ENCODE assay signal across 9 mouse cellular contexts in genomic region chr12:103443524-103443923, GRCm38 (mm10). TPM values are rescaled to one million over a fixed set of nuclear protein-coding genes. Genes with fewer than 3 reads are reported as not detected.
DNase-seq lines count a peak whose midpoint lies in the region; ATAC-seq and TF ChIP-seq lines count a peak whose summit lies in the region.
"Had no signal": no experiment of that assay in that cellular context is flagged by ENCODE, and none has a peak within 500 bp of the region (broad histone marks: within the 10 kb centered on the region; RNA-seq: fewer than 3 reads in every experiment).

Gene Ifi27l2a (minus strand): TSS chr12:103443680.

- H3K27ac ChIP-seq in heart, embryonic 11.5 days (ENCODE audit: low read depth, low read length) = no peak within 1 kb of the TSS
- H3K27ac ChIP-seq in CH12.LX (ENCODE audit: insufficient read depth, low read depth) = no peak within 1 kb of the TSS
- H3K27ac ChIP-seq in midbrain, embryonic 13.5 days = no peak within 1 kb of the TSS
- H3K27ac ChIP-seq: forebrain, embryonic 13.5 days had no signal

- no peak within 1 kb of the TSS for H3K4me3 ChIP-seq in heart, embryonic 11.5 days (ENCODE audit: low read depth, low read length)
- peak within 1 kb of the TSS; percentile 43 to 58 (median 57) for H3K4me3 ChIP-seq in CH12.LX (replicated peaks in 1 of 3; ENCODE audit: low read depth in 2 of 3, low read length in 2 of 3, poor library complexity in 1 of 3)
- no peak within 1 kb of the TSS for H3K4me3 ChIP-seq in midbrain, embryonic 13.5 days (replicated peaks)
- H3K4me3 ChIP-seq: forebrain, embryonic 13.5 days had no signal

- H3K79me2 ChIP-seq in CH12.LX (replicated peaks; ENCODE audit: control insufficient read depth, extremely low read depth, insufficient read depth, poor library complexity, severe bottlenecking) = no peaks in the 10 kb centered on the region

- in situ Hi-C loops in CH12.LX (cut with MboI; ENCODE audit: low pct_ligation_motif_present, low pct_unique_long_range_greater_than_20kb, low sequenced_read_pairs) = no loop called here

- no peaks in the 10 kb centered on the region for H3K36me3 ChIP-seq in heart, embryonic 11.5 days (ENCODE audit: control insufficient read depth, insufficient read depth, low read length)
- peaks cover 21 to 40% of the 10 kb centered on the region in 2 experiments for H3K36me3 ChIP-seq in CH12.LX (replicated peaks in 1 of 2; ENCODE audit: control insufficient read depth in 1 of 2, insufficient read depth in 1 of 2, low read length in 1 of 2)
- H3K36me3 ChIP-seq in midbrain, embryonic 13.5 days = no peaks in the 10 kb centered on the region

- TF ChIP-seq POLR2A in CH12.LX (IDR thresholded peaks at IDR 0.05; ENCODE audit: low read depth, low read length) = peak; percentile 64

- no peaks in the 10 kb centered on the region for H3K27me3 ChIP-seq in heart, embryonic 11.5 days (ENCODE audit: control insufficient read depth, insufficient read depth, low read length)
- H3K27me3 ChIP-seq in CH12.LX (replicated peaks) = no peaks in the 10 kb centered on the region
- H3K27me3 ChIP-seq in midbrain, embryonic 13.5 days = no peaks in the 10 kb centered on the region
- H3K27me3 ChIP-seq: forebrain, embryonic 13.5 days had no signal

- WGBS in heart, embryonic 11.5 days (ENCODE audit: insufficient replicate concordance) = 49% methylated on average over 3 of the region's 3 CpGs
- WGBS in midbrain, embryonic 13.5 days = 56% methylated on average over 3 of the region's 3 CpGs

- TF ChIP-seq EP300 in CH12.LX (IDR thresholded peaks at IDR 0.05; ENCODE audit: low read length) = no peak

- no peaks in the 10 kb centered on the region for H3K9me3 ChIP-seq in heart, embryonic 11.5 days (replicated peaks; ENCODE audit: control insufficient read depth, low read length)
- no peaks in the 10 kb centered on the region for H3K9me3 ChIP-seq in CH12.LX (replicated peaks; ENCODE audit: low read length)
- H3K9me3 ChIP-seq in midbrain, embryonic 13.5 days = no peaks in the 10 kb centered on the region
- H3K9me3 ChIP-seq: forebrain, embryonic 13.5 days had no signal

- H3K4me1 ChIP-seq in heart, embryonic 11.5 days (ENCODE audit: control insufficient read depth, insufficient read depth, low read length) = no peaks in the 10 kb centered on the region
- H3K4me1 ChIP-seq in CH12.LX (ENCODE audit: control insufficient read depth in 1 of 2, insufficient read depth in 2 of 2) = peaks cover 17 to 52% of the 10 kb centered on the region in 2 experiments
- H3K4me1 ChIP-seq in midbrain, embryonic 13.5 days (replicated peaks) = no peaks in the 10 kb centered on the region
- H3K4me1 ChIP-seq: forebrain, embryonic 13.5 days had no signal

- dilution Hi-C loops in CH12.LX (cut with MboI; ENCODE audit: extremely low pct_ligation_motif_present, extremely low pct_unique_long_range_greater_than_20kb, low sequenced_read_pairs) = no loop called here

- H3K9ac ChIP-seq in heart, embryonic 11.5 days (ENCODE audit: low read depth, low read length) = no peak within 1 kb of the TSS
- no peak within 1 kb of the TSS for H3K9ac ChIP-seq in CH12.LX (ENCODE audit: insufficient read depth, low read depth)
- no peak within 1 kb of the TSS for H3K9ac ChIP-seq in midbrain, embryonic 13.5 days (replicated peaks)
- H3K9ac ChIP-seq: forebrain, embryonic 13.5 days had no signal

- no peak for TF ChIP-seq RAD21 in CH12.LX (IDR thresholded peaks at IDR 0.05; ENCODE audit: low read depth, low read length)

- H3K4me2 ChIP-seq in heart, embryonic 11.5 days = no peak within 1 kb of the TSS
- H3K4me2 ChIP-seq in CH12.LX (ENCODE audit: insufficient read depth, low read depth, poor library complexity, severe bottlenecking) = peak within 1 kb of the TSS; percentile 67
- H3K4me2 ChIP-seq in midbrain, embryonic 13.5 days (replicated peaks) = no peak within 1 kb of the TSS
- H3K4me2 ChIP-seq: forebrain, embryonic 13.5 days had no signal

- no peak for TF ChIP-seq CTCF in CH12.LX (conservative IDR thresholded peaks at IDR 0.05 in 1 of 2, IDR thresholded peaks at IDR 0.05 in 1 of 2; ENCODE audit: low read depth in 2 of 2, low read length in 2 of 2)

- no peak for ATAC-seq in heart, embryonic 11.5 days (replicated peaks; ENCODE audit: insufficient number of reproducible peaks, low FRiP score, low TSS enrichment)
- ATAC-seq in granulocyte monocyte progenitor cell, adult 5-6 weeks (replicated peaks; ENCODE audit: poor library complexity, severe bottlenecking) = peak; percentile 74
- ATAC-seq in megakaryocyte-erythroid progenitor cell, adult 5-6 weeks (replicated peaks; ENCODE audit: low FRiP score, low TSS enrichment, poor library complexity, severe bottlenecking) = peak; percentile 42; the same call in 1 of the 2 replicates
- ATAC-seq in midbrain, embryonic 13.5 days = no peak
- ATAC-seq: forebrain, embryonic 13.5 days had no signal

- DNase-seq in heart, adult 9 months (ENCODE audit: low spot score in 2 of 2) = peak; percentile 31 to 46
- peak; percentile 88 for DNase-seq in CH12.LX (ENCODE audit: extremely low read depth)
- DNase-seq in retina, embryonic 14.5 days (ENCODE audit: low spot score) = no peak
- no peak for DNase-seq in spleen, postnatal 14 days (ENCODE audit: low spot score in 2 of 2)

TF ChIP-seq in CH12.LX, 34 proteins besides CTCF, POLR2A, EP300 and RAD21:
- TF ChIP-seq TCF12 (IDR thresholded peaks at IDR 0.05; ENCODE audit: low read depth, low read length) (0 out of 2 replicates have a peak, but pooled peaks have one; percentile 29), JUND (conservative IDR thresholded peaks at IDR 0.05; ENCODE audit: low read depth, low read length) (no peak), ELF1 (IDR thresholded peaks at IDR 0.05; ENCODE audit: low read depth, low read length) (peak; percentile 47; the same call in 1 of the 2 replicates), MAZ (IDR thresholded peaks at IDR 0.05; ENCODE audit: low read depth, low read length) (no peak), MEF2A (IDR thresholded peaks at IDR 0.05; ENCODE audit: borderline replicate concordance, low read depth, low read length) (0 out of 2 replicates have a peak, but pooled peaks have one; percentile 20), MYC (IDR thresholded peaks at IDR 0.05; ENCODE audit: low read depth, low read length) (no peak), MXI1 (IDR thresholded peaks at IDR 0.05; ENCODE audit: low read depth, low read length) (no peak), NRF1 (IDR thresholded peaks at IDR 0.05; ENCODE audit: low read depth, low read length) (no peak), TBP (conservative IDR thresholded peaks at IDR 0.05; ENCODE audit: low read depth, low read length) (peak; percentile 92), CHD1 (IDR thresholded peaks at IDR 0.05; ENCODE audit: low read depth, low read length) (no peak), IRF4 (IDR thresholded peaks at IDR 0.05; ENCODE audit: low read depth, low read length) (peak; percentile 45; the same call in 1 of the 2 replicates), CHD2 (IDR thresholded peaks at IDR 0.05; ENCODE audit: low read length) (no peak), PAX5 (IDR thresholded peaks at IDR 0.05; ENCODE audit: low read length) (no peak), BHLHE40 (IDR thresholded peaks at IDR 0.05; ENCODE audit: low read depth, low read length) (no peak), NELFE (IDR thresholded peaks at IDR 0.05; ENCODE audit: low read depth, low read length) (peak; percentile 65), MAX (IDR thresholded peaks at IDR 0.05; ENCODE audit: low read length) (no peak)

RNA-seq across cellular contexts. Expression of gene Ifi27l2a, which starts in this region (rescaled TPM):
- 0.92 and 1.8 TPM in 2 replicates for polyA plus RNA-seq in heart, embryonic 11.5 days (2014; fragmentation: Nextera tagmentation; extraction: Ambion mirVana)
- total RNA-seq in CH12.LX (2012; rRNA removed) = 116 and 133 TPM in 2 replicates
- 262 and 289 TPM in 2 replicates for total RNA-seq in CH12.LX (2014; rRNA removed)
- 81.1 and 83.9 TPM in 2 replicates for polyA plus RNA-seq in CH12.LX (2012; ENCODE audit: insufficient read length, low read depth)
- 1.3 and 8.9 TPM in 2 replicates for total RNA-seq in granulocyte monocyte progenitor cell, adult 5-6 weeks (2014; fragmentation: Nextera tagmentation)
- 3.5 and 4.0 TPM in 2 replicates for total RNA-seq in granulocyte monocyte progenitor cell, adult 5-6 weeks (2017)
- total RNA-seq in megakaryocyte-erythroid progenitor cell, adult 5-6 weeks (2014; fragmentation: Nextera tagmentation) = 11.1 and 12.0 TPM in 2 replicates
- 2.9 and 11.7 TPM in 2 replicates for total RNA-seq in megakaryocyte-erythroid progenitor cell, adult 5-6 weeks (2017)
- 3.0 and 6.2 TPM in 2 replicates for polyA plus RNA-seq in midbrain, embryonic 13.5 days (2015; fragmentation: Nextera tagmentation; extraction: Ambion mirVana)

Comparison
In these comparisons a context has a peak if more than half of its experiments do, and no peak if none do; other contexts are left out.
1. RNA of gene Ifi27l2a (total RNA-seq): 116 to 289 TPM in CH12.LX; 2.9 to 12.0 TPM in megakaryocyte-erythroid progenitor cell, adult 5-6 weeks and 1.3 to 8.9 TPM in granulocyte monocyte progenitor cell, adult 5-6 weeks; every median in the first group is over 4 times any median in the second.
2. RNA of gene Ifi27l2a (polyA plus RNA-seq): 81.1 to 83.9 TPM in CH12.LX; 3.0 to 6.2 TPM in midbrain, embryonic 13.5 days and 0.92 to 1.8 TPM in heart, embryonic 11.5 days; every median in the first group is over 10 times any median in the second.
3. DNase-seq: peak in heart, adult 9 months (2 of 2) and CH12.LX (single experiment); none in retina, embryonic 14.5 days (single experiment) and spleen, postnatal 14 days (0 of 2).
4. ATAC-seq: peak in granulocyte monocyte progenitor cell, adult 5-6 weeks (single experiment) and megakaryocyte-erythroid progenitor cell, adult 5-6 weeks (single experiment); none in heart, embryonic 11.5 days (single experiment) and midbrain, embryonic 13.5 days (single experiment).
5. H3K4me3 ChIP-seq: peak in CH12.LX (3 of 3); none in heart, embryonic 11.5 days (single experiment) and midbrain, embryonic 13.5 days (single experiment).